Mouse (Mus musculus): ENCODE measurements at regions not wholly inside any gene's neighbourhood (a gene's known extent, or its start where the extent isn't known, plus 50 kb on each side); places are given as distances from the start of the nearest gene placed in this dataset.
"Not testable (repeated sequence)": the region's sequence is repeated elsewhere in the genome, so short reads cannot be mapped to it uniquely, and the experiment has no call there.

- H3K4me2 ChIP-seq; ATAC-seq (replicated peaks; ENCODE audit: low FRiP score); H3K9ac ChIP-seq: not testable (repeated sequence)
Observed at GRCm38 (mm10) chr2:116526203-116526602, 352.3 kb upstream of the Tmco5 start.

GRCm38 (mm10) chr2:116536453-116536852, 342.0 kb upstream of the Tmco5 start:
- no peak for ATAC-seq (replicated peaks; ENCODE audit: low FRiP score)
- Histone ChIP-seq H3K4me1 (no peaks in the 10 kb centered on the region), H3K9ac (no peak overlapping the region), H3K36me3 (no peaks in the 10 kb centered on the region), H3K27me3 (no peaks in the 10 kb centered on the region), H3K4me2 (no peak overlapping the region), H3K27ac (no peak overlapping the region), H3K9me3 (replicated peaks) (peaks cover 34% of the 10 kb centered on the region), H3K4me3 (replicated peaks) (no peak overlapping the region)
- 90% methylated on average over 1 of the region's 1 CpGs for WGBS

More at GRCm38 (mm10) chr2:116526203-116526602, 352.3 kb upstream of the Tmco5 start:
- WGBS, result 75% methylated on average over 2 of the region's 3 CpGs
- H3K4me3 ChIP-seq (replicated peaks); H3K4me1 ChIP-seq; H3K27me3 ChIP-seq; H3K27ac ChIP-seq; H3K9me3 ChIP-seq (replicated peaks); H3K36me3 ChIP-seq: not testable (repeated sequence)

- Histone ChIP-seq H3K9ac (no peak overlapping the region), H3K27me3 (no peaks in the 10 kb centered on the region), H3K4me2 (no peak overlapping the region), H3K4me1 (no peaks in the 10 kb centered on the region), H3K27ac (no peak overlapping the region), H3K36me3 (no peaks in the 10 kb centered on the region), H3K9me3 (replicated peaks) (no peaks in the 10 kb centered on the region), H3K4me3 (replicated peaks) (no peak overlapping the region)
- no peak for ATAC-seq (replicated peaks; ENCODE audit: low FRiP score)
Observed at GRCm38 (mm10) chr2:116559350-116559749, 319.1 kb upstream of the Tmco5 start.

GRCm38 (mm10) chr2:116583989-116584388, 294.5 kb upstream of the Tmco5 start:
- Histone ChIP-seq H3K4me3 (replicated peaks) (no peak overlapping the region), H3K9me3 (replicated peaks) (no peaks in the 10 kb centered on the region), H3K27ac (no peak overlapping the region), H3K9ac (no peak overlapping the region), H3K4me2 (no peak overlapping the region), H3K36me3 (no peaks in the 10 kb centered on the region), H3K27me3 (no peaks in the 10 kb centered on the region), H3K4me1 (no peaks in the 10 kb centered on the region)
- ATAC-seq (replicated peaks; ENCODE audit: low FRiP score), result no peak
- WGBS, result 47% methylated on average over 2 of the region's 2 CpGs

- Histone ChIP-seq H3K4me2 (no peak overlapping the region), H3K4me1 (no peaks in the 10 kb centered on the region), H3K4me3 (replicated peaks) (no peak overlapping the region), H3K9ac (no peak overlapping the region), H3K27ac (no peak overlapping the region), H3K36me3 (no peaks in the 10 kb centered on the region), H3K9me3 (replicated peaks) (no peaks in the 10 kb centered on the region), H3K27me3 (no peaks in the 10 kb centered on the region)
- ATAC-seq (replicated peaks; ENCODE audit: low FRiP score), result no peak
- WGBS, result 79% methylated on average over 11 of the region's 11 CpGs
Observed at GRCm38 (mm10) chr2:116586203-116586959, 292.1 kb upstream of the Tmco5 start.

- Histone ChIP-seq H3K27me3 (no peaks in the 10 kb centered on the region), H3K9ac (no peak overlapping the region), H3K27ac (no peak overlapping the region), H3K4me1 (no peaks in the 10 kb centered on the region), H3K9me3 (replicated peaks) (no peaks in the 10 kb centered on the region), H3K36me3 (no peaks in the 10 kb centered on the region), H3K4me3 (replicated peaks) (no peak overlapping the region), H3K4me2 (no peak overlapping the region)
- 87% methylated on average over 5 of the region's 5 CpGs for WGBS
- ATAC-seq (replicated peaks; ENCODE audit: low FRiP score), result no peak
Observed at GRCm38 (mm10) chr2:116605869-116606268, 272.6 kb upstream of the Tmco5 start.

GRCm38 (mm10) chr2:116639935-116640334, 238.6 kb upstream of the Tmco5 start:
- no peaks in the 10 kb centered on the region for H3K9me3 ChIP-seq (replicated peaks)
- H3K4me3 ChIP-seq (replicated peaks), result no peak overlapping the region
- ATAC-seq (replicated peaks; ENCODE audit: low FRiP score), result no peak
- no peak overlapping the region for H3K27ac ChIP-seq
- no peaks in the 10 kb centered on the region for H3K36me3 ChIP-seq
- no peak overlapping the region for H3K4me2 ChIP-seq
- 49% methylated on average over 5 of the region's 5 CpGs for WGBS
- no peaks in the 10 kb centered on the region for H3K4me1 ChIP-seq
- no peaks in the 10 kb centered on the region for H3K27me3 ChIP-seq
- H3K9ac ChIP-seq, result no peak overlapping the region

- H3K4me1 ChIP-seq, result no peaks in the 10 kb centered on the region
- H3K9me3 ChIP-seq (replicated peaks), result no peaks in the 10 kb centered on the region
- no peak overlapping the region for H3K4me2 ChIP-seq
- H3K4me3 ChIP-seq (replicated peaks), result no peak overlapping the region
- no peak for ATAC-seq (replicated peaks; ENCODE audit: low FRiP score)
- no peak overlapping the region for H3K9ac ChIP-seq
- H3K36me3 ChIP-seq, result no peaks in the 10 kb centered on the region
- H3K27me3 ChIP-seq, result no peaks in the 10 kb centered on the region
- 79% methylated on average over 6 of the region's 6 CpGs for WGBS
- no peak overlapping the region for H3K27ac ChIP-seq
Observed at GRCm38 (mm10) chr2:116652106-116652505, 226.4 kb upstream of the Tmco5 start.

- Histone ChIP-seq H3K27me3 (no peaks in the 10 kb centered on the region), H3K9ac (no peak overlapping the region), H3K4me1 (no peaks in the 10 kb centered on the region), H3K27ac (no peak overlapping the region), H3K36me3 (no peaks in the 10 kb centered on the region), H3K4me2 (no peak overlapping the region), H3K4me3 (replicated peaks) (no peak overlapping the region), H3K9me3 (replicated peaks) (no peaks in the 10 kb centered on the region)
- no peak for ATAC-seq (replicated peaks; ENCODE audit: low FRiP score)
- WGBS, result 66% methylated on average over 4 of the region's 4 CpGs
Observed at GRCm38 (mm10) chr2:116685756-116686155, 192.7 kb upstream of the Tmco5 start.

- H3K4me1 ChIP-seq, result no peaks in the 10 kb centered on the region
- no peaks in the 10 kb centered on the region for H3K27me3 ChIP-seq
- no peak for ATAC-seq (replicated peaks; ENCODE audit: low FRiP score)
- H3K9ac ChIP-seq, result no peak overlapping the region
- 65% methylated on average over 5 of the region's 5 CpGs for WGBS
- H3K4me3 ChIP-seq (replicated peaks), result no peak overlapping the region
- no peaks in the 10 kb centered on the region for H3K36me3 ChIP-seq
- no peak overlapping the region for H3K4me2 ChIP-seq
- no peak overlapping the region for H3K27ac ChIP-seq
- no peaks in the 10 kb centered on the region for H3K9me3 ChIP-seq (replicated peaks)
Observed at GRCm38 (mm10) chr2:116697542-116697941, 180.9 kb upstream of the Tmco5 start.

- H3K4me1 ChIP-seq, result no peaks in the 10 kb centered on the region
- no peaks in the 10 kb centered on the region for H3K36me3 ChIP-seq
- no peak for ATAC-seq (replicated peaks; ENCODE audit: low FRiP score)
- H3K27me3 ChIP-seq, result no peaks in the 10 kb centered on the region
- H3K4me3 ChIP-seq (replicated peaks), result no peak overlapping the region
- H3K27ac ChIP-seq, result no peak overlapping the region
- H3K4me2 ChIP-seq, result no peak overlapping the region
- no peaks in the 10 kb centered on the region for H3K9me3 ChIP-seq (replicated peaks)
- no peak overlapping the region for H3K9ac ChIP-seq
Observed at GRCm38 (mm10) chr2:116704705-116705104, 173.8 kb upstream of the Tmco5 start.

GRCm38 (mm10) chr2:116709608-116710007, 168.9 kb upstream of the Tmco5 start:
- no peaks in the 10 kb centered on the region for H3K27me3 ChIP-seq
- no peaks in the 10 kb centered on the region for H3K9me3 ChIP-seq (replicated peaks)
- no peak overlapping the region for H3K4me3 ChIP-seq (replicated peaks)
- H3K4me2 ChIP-seq, result no peak overlapping the region
- no peak overlapping the region for H3K27ac ChIP-seq
- no peak for ATAC-seq (replicated peaks; ENCODE audit: low FRiP score)
- no peaks in the 10 kb centered on the region for H3K36me3 ChIP-seq
- 74% methylated on average over 4 of the region's 4 CpGs for WGBS
- no peak overlapping the region for H3K9ac ChIP-seq
- no peaks in the 10 kb centered on the region for H3K4me1 ChIP-seq

GRCm38 (mm10) chr2:116716529-116717201, 161.8 kb upstream of the Tmco5 start:
- no peak for ATAC-seq (replicated peaks; ENCODE audit: low FRiP score)
- Histone ChIP-seq H3K9ac (no peak overlapping the region), H3K9me3 (replicated peaks) (no peaks in the 10 kb centered on the region), H3K36me3 (no peaks in the 10 kb centered on the region), H3K27ac (no peak overlapping the region), H3K4me3 (replicated peaks) (no peak overlapping the region), H3K4me2 (no peak overlapping the region), H3K27me3 (no peaks in the 10 kb centered on the region), H3K4me1 (no peaks in the 10 kb centered on the region)
- WGBS, result 79% methylated on average over 9 of the region's 9 CpGs

Data from kidney, embryonic 15.5 days (tissue).